Mouse (Mus musculus): Measurements from ENCODE around the gene Nck1. TPM values are rescaled to one million over a fixed set of nuclear protein-coding genes. Genes with fewer than 3 reads are reported as not detected.
A peak's percentile ranks its signal among the peaks of the same experiment; 100 is the strongest.

Nck1 gene
- total RNA-seq, 1 experiment from 2014 or later = 52.0 TPM

DNA sequence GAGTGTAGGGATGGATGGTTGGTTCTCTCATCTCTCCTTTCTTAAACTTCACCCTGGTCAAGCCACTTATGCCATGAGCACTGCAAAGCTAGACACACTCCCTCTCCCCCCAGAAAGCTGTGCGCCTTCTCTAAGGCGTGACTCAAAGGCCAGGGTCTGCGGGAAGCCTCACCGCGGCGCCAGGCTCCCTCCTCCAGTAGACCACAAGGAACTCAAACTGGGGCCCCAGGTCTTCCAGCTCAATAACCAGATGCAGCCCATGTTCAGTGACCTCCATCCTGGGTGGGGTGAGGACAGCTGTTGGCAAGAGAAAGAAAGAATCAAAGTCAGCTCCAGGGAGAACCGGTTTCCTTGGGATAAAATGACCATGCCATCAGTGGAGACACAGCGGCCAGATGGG lies 77.8 kb downstream of the Nck1 start:
- DNase-seq = no peak

DNA sequence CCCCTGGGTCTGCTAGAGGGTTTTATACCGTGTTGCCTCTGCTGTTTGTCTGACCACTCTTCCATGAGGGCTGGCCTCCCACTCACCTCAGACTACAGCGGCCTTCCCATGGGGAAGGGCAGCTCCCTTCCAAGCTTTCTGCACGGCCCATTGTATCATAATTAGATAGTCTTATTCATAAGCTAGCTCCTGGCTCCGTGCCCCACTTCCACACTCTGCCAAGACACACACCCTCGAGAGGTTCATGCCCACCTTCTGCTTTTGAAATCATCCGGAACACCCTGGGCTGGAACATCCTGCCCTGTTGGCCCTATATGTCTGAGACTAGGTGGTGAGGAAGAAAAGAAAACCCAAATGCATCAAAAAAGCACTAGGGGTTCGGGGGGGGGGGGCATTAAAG lies 78.3 kb downstream of the Nck1 start:
- DNase-seq = peak; percentile 45

DNA sequence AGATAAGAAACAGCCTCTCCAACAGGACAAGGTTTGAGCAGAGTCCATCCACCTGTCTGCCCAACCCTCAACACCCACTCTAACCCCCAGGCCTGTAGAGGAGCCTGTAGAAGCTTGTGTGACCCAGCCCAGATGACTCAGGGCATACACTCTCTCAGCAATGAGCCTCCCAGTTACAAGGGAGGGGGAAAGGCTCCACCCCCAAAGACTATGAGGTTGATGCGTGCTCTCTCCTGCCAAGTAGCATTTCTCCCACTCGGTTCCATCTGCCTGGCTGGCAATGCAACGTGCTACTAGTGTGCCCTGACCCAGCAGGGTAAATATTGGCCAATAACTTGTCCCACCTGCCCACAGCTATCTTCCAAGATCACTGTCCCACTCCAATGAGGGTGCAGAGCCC lies 79.2 kb downstream of the Nck1 start:
- no peak for DNase-seq

DNA sequence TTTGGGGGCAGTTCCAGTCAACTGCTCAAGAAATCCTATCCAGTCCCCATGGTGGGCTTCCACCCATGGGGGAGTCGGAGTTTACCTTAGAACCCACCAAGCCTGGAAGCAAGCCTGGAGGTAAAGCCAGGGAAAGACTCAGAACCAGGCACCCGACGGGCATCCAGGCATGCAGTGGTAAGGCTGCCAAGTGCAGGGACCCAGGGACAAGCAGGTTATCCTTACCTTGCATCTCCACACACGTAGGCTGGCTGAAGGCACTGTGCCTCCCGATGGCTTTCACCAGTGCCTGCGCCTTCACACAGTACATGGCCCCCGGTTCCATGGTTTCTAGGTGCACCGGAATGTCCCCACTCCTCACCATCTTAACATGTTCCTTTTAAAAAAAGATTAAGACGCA lies 79.9 kb downstream of the Nck1 start:
- no peak for DNase-seq

DNA sequence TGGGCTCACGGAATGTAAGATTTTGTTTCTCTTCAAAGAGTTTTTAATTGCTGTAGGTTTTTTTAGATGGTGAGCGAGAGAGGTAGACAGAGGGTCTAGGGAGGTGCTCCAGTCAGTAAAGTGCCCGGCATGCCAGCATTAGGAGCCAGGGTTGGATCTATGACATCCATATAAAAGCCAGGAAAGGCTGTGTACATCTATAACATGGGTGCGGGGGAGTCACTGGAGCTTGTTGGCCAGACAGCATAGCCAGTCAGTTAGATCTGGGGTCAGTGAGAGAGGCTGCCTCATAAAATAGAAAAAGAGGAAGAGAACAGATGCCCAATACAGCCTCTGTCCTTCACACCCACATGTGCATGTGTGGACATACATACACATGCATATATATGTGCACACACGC lies 80.6 kb downstream of the Nck1 start:
- no peak for DNase-seq

DNA sequence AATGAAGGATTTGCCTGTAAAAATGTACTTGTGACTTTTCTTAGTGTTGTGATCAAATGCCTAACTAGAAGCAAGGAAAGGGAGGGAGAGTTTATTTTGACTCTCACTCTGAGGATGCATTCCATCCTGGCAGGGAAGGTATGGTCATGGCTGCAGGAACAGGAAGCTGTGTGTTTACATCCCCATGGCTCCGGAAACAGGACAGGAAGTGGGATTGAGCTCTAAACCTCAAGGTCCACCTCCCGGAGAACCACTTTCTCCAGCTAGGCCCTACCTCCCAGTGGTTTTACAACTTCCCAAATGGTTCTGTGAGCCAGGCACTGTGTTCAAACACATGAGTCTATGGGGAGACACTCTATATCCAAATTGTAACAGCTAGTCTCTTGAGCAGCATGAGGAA lies 82.2 kb downstream of the Nck1 start:
- DNase-seq = no peak

DNA sequence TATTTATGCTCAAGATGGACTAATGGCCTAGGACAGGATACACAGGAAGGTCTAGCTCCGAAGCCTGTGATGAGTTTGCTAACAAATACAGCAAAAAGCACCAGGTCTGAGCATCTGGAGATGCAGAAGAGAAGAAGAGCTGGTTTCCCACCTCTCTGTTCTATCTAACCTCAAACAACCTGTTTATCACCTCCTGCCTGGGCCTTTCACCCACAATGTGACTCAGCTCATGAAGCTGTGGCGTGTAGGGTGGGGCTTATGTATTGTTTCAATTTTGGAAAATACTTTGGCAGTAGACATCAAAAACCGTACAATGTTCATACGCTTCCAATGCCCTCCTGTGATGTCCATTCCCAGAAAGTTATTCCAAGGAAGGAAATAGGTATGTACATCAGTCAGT lies 83.8 kb downstream of the Nck1 start:
- DNase-seq = no peak

DNA sequence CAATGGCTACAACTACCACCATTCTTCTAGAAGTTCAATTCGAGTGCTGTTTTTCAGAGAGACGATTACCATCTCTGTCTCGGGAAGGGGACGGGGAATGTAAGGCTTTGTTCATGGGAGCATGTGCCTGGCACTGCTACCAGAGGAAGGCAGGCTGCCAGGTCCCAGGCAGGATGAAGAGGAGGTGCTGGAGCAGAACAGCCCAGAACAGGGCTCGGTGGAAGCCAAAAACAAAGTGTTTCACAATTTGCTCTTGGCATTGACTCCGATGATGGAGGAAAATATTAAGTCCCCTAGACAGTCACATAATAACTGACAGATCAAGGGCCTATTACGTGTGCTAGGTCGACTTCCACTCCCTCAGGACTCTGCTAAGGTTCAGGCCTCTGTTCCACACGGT lies 84.3 kb downstream of the Nck1 start:
- peak; percentile 50 for DNase-seq

DNA sequence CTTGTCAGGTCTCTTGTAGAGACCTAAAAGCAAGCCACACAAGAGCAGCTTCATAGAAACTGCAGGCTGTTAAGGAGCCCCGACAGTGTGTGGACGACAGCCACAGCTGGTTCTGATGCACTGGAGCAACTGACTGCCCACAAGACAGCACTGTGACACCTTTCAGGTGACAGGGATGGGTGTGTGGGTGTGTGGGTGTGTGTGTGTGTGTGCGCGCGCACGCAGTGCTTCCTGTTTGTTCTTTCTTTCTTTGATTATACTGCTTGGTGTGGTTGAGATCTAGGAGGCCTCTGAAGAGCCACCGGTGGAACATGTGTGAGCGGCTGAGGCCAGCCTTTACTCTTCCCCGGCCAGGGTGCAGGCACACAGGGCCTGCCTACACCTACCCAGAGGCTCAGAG lies 85.7 kb downstream of the Nck1 start:
- DNase-seq = no peak

DNA sequence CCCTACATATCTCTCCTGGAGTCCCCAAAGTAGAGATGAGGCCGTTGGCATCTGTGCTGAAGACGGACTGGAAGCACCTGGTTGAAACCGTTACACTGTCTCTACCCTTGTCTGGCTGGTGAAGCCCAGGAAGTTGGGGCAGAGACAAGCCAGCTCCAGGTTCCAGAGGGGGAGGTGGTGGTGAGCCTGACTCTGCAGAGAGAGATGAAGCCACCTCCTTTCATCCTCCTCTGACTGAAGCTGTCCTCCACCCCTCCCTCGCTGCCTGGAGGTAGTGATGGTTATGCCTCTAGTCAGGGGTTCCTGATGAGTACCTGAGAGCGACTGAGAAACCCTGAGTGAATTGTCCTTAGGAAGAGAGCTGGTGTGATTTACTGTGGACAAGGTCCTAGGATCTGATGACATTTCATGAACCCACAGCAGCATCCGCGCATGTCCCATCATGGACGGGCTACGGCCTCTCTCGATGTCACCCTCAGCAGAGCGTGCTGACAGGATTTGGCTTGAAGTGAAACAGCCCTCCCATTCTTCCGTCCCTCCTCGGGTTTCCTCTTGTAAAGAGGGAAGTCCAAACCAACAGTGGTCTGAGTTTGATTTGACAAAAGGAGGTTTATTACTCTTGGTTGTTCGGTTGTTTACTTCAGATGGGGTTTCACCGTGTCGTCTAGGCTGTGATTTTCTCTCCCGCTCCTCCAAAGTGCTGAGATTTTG lies 87.8 kb downstream of the Nck1 start:
- no peak for DNase-seq

DNA sequence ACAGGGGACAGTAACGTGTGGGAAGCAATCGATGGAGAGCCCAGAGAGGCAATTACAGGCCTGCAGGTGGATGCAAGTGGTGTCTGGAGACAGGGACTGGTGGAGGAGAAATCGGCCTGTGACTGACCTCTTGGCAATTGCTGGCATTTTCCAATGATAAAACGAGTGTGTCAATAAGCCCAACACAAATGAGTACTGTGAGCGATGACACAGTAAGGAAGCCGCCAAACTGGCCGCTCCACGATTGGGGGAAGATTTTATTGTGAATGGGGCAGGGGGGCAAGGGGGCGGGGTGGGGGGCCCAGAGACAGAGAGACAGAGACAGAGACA lies 91.3 kb downstream of the Nck1 start:
- DNase-seq = no peak

DNA sequence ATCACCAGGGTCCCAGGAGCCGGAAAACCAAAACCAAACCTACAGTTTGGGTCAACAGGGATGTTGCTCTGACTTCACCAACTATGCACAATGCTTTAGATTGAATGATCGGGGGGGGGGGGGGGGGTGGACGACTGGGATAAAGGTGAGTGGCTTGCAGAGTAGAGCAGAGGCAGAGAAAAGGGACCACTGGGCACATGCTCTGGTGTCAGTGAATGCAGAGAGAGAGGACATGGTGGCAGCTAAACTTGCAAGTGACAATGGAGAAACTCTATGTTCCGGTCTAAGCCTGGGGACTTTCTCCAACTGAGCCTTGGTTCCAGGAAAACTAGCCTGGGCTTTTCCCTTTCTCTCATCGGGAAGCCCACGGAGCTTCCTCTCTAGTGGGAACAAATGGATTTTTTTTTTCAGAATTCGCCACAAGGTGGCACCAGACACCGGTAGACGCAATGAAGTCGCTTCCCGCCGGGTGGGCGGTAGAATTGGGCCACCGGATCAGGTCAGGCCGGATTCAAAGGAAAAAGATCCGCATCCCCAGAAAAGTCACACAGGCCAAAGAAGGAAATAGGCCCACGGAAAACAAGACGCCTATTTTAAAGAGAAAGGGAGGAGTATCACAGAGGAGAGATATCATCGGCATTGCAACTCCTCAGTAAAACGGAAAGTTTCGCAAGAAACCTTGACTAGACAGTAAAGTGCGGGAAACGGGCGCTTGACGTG lies 91.8 kb downstream of the Nck1 start:
- peak; percentile 72 for DNase-seq

DNA sequence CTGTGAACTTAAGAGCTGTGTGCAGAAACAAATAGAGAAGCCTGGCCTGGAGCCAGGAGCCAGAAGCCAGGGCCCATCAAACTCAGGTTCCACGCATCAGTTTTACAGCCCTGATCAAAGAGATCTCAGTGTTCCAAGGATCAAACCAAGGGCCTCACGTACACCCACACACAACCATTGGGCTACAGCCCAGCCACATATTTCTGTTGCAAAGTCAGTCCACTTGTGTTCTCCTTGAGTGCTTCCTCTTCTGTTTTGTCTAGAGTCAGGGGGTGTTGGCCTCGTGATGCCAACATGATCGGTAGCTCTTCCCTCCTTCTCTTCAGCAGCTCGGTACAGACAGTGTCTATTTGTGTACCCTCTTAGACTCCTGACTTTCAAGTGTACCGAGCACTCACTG lies 93.5 kb downstream of the Nck1 start:
- no peak for DNase-seq

DNA sequence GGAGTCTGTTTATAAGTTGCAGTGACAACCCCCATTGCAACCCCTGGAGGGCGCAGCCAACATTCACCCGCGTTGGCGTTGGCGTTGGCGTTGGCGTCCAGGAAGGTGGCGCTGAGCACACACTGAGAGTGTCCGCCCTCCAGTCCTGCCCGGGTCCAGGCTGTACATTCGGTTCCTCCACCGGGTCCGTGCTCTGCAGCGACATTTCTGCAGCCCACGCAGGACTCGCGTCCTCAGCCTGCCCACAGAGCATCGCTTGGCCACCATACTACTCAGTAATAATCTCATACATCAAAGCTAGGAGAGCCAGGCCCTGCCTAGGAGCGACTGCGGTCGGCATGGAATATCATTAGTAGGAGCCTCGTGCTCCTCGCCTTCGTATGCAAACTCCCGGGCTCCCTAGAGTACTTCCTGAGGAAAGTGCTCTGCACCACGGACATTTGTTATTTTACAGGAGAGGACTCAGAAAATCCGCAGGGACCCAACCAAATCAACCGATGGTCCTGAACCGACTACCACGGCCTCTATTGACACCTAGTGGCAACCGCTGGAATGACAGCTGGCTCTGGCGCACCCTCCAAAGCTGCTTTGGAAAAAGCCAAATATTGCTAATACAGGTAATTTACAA lies 99.8 kb downstream of the Nck1 start:
- DNase-seq = peak; percentile 83

Other genes starting within 250 kb of the Nck1 start
- 1.2 and 1.5 TPM in 2 replicates for gene Il20rb, start 59.3 kb downstream of the Nck1 start, total RNA-seq (2021)
- gene Slc35g2, start 25.0 kb upstream of the Nck1 start, total RNA-seq (2021) = 7.6 and 8.4 TPM in 2 replicates
- gene Stag1, start 51.7 kb upstream of the Nck1 start, total RNA-seq (2021) = 42.4 and 42.7 TPM in 2 replicates

Data from adrenal gland, postnatal 25 days (tissue).